Mouse (Mus musculus) thymus, postnatal 4 days (tissue): Measurements from ENCODE around the gene Stk39.
"Not testable (repeated sequence)": the region's sequence is repeated elsewhere in the genome, so short reads cannot be mapped to it uniquely, and the experiment has no call there.

Experiments
- DNase-seq: peaks from one replicate; pipeline ENCODE4 v3.0.0; 2021

Stk39 gene

DNA sequence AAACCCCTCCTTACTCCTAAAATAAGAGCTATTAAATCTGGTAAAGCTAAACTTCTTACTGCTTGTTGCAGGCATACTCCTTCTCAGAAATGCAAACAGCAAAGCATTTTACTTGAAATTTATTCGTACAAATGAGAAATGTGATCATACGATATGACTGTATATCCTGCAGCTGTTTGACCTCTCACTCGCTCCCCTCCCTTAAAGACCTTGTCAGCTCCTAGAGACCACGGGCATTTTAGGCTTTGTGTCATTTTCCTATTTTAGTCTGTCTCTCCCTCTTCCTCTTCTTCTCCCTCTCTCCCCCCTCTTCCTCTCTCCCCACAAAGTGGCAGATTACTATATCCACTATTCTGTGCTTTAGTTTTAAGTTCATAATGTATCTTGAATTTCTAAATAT lies 200.8 kb downstream of the Stk39 start:
- DNase-seq = no peak

- DNase-seq = no peak
Observed at GRCm38 (mm10) chr2:68270836-68271235, 201.2 kb downstream of the Stk39 start.

GRCm38 (mm10) chr2:68269646-68270045 lies 202.4 kb downstream of the Stk39 start:
- DNase-seq = no peak

DNA sequence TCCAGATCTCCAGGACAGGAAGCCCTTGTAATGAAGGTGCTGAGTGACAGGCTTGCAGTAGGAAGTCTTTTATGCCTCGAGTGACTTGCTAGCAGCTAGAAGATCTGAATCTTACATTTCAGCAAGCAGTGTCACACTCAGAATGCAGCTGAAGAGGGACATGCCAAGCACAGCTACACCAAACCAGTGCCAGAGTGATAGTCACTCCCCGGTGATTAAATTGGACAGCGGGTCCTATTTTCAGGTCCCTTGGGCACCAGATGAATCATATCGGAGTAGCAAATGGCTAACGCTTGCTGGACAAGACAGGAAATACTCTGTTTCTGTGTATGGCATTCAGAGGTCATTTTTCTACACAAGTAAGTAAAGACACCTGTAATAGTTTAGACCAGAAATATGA lies 207.2 kb downstream of the Stk39 start:
- DNase-seq = no peak

DNA sequence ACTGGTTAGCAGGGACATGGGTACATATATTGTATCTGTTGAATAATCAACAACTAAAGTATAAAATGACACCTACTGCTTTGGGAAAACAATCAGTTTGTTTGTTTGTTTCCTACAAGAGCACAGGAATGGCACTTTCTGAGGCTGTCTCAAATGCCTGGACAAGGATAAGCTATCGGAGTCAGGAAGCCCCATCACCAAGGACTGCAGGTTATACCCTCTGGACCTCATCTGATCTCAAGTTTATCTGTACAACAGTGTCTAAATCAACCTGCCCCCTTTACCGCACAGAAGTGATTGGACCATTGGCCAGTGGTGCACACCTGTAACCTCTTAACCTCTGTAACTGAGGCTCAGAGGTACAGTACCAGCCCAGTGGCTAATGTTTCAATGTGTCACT lies 211.2 kb downstream of the Stk39 start:
- DNase-seq = no peak

- DNase-seq = no peak
Observed at GRCm38 (mm10) chr2:68257571-68257970, 214.5 kb downstream of the Stk39 start.

DNA sequence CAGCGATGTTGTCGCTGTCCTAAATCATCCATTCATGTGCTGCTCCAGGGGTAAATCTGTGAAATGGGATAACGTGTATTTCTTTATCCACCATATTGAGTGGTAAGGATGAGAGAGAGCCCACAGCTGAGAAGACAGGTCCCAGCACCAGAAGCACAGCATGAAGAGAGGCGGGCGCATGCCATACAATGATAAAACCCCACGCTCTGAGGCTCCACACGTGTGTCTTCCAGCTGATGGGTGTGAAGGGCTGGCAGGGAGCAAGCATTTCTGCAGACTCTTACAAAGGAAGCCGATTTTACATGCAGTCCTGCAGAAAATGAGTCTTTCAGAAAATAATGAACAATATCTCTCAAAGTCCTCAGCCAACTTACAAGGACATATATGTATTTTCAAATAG lies 215.6 kb downstream of the Stk39 start:
- DNase-seq = no peak

GRCm38 (mm10) chr2:68254756-68255155 lies 217.3 kb downstream of the Stk39 start:
- no peak for DNase-seq

GRCm38 (mm10) chr2:68253222-68253621 lies 218.8 kb downstream of the Stk39 start:
- no peak for DNase-seq

GRCm38 (mm10) chr2:68252048-68252758 lies 219.9 kb downstream of the Stk39 start:
- no peak for DNase-seq

- DNase-seq = no peak
Observed at GRCm38 (mm10) chr2:68250897-68251296, 221.2 kb downstream of the Stk39 start.

GRCm38 (mm10) chr2:68249855-68250424 lies 222.1 kb downstream of the Stk39 start:
- no peak for DNase-seq

GRCm38 (mm10) chr2:68246284-68246683 lies 225.8 kb downstream of the Stk39 start:
- no peak for DNase-seq

GRCm38 (mm10) chr2:68244556-68244955 lies 227.5 kb downstream of the Stk39 start:
- no peak for DNase-seq

- no peak for DNase-seq
Observed at GRCm38 (mm10) chr2:68243879-68244553, 228.1 kb downstream of the Stk39 start.

GRCm38 (mm10) chr2:68243273-68243672 lies 228.8 kb downstream of the Stk39 start:
- DNase-seq = peak; percentile 24

- DNase-seq = no peak
Observed at GRCm38 (mm10) chr2:68242069-68242468, 230.0 kb downstream of the Stk39 start.

DNA sequence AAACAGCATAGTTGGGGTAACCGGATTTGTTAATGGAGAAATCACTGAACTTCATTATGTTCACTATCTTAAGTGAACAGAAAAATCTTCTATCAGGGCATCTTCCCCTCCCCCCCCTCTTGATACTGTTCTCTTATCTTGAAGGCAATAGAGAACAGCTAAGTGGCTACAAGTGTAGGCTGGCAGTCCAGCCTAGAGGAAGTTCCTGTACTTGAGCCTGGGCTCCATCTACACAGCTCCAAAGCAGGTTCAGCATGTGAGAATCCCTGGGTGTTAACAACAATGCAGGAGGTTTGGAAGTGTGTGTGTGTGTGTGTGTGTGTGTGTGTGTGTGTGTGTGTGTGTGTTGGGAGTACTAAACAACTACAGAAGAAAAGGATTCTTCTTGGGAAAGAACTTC lies 230.4 kb downstream of the Stk39 start:
- DNase-seq = no peak

DNA sequence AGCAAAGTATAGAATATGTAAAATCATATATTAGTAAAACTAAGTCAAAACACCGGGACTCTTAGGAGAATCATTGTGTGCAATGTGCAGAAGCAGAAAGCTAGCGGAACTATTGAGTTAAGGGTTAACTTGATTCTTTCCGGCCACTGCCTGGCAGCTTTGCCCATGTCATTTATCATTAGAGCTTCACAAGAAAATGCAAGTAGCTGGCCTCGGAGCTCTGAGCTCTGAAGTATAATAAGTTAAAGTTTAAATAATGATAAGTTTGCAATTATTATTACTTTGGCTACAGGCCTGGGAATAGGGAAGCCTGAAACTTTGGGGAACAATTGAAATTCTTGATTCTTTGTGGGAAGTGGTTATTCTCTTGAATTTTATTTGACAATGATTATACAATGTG lies 232.7 kb downstream of the Stk39 start:
- not testable (repeated sequence) for DNase-seq

- no peak for DNase-seq
Observed at GRCm38 (mm10) chr2:68232929-68233328, 239.1 kb downstream of the Stk39 start.

GRCm38 (mm10) chr2:68229872-68230271 lies 242.2 kb downstream of the Stk39 start:
- DNase-seq = no peak

- DNase-seq = no peak
Observed at GRCm38 (mm10) chr2:68229081-68229480, 243.0 kb downstream of the Stk39 start.

- no peak for DNase-seq
Observed at GRCm38 (mm10) chr2:68222227-68222873, 249.7 kb downstream of the Stk39 start.

DNA sequence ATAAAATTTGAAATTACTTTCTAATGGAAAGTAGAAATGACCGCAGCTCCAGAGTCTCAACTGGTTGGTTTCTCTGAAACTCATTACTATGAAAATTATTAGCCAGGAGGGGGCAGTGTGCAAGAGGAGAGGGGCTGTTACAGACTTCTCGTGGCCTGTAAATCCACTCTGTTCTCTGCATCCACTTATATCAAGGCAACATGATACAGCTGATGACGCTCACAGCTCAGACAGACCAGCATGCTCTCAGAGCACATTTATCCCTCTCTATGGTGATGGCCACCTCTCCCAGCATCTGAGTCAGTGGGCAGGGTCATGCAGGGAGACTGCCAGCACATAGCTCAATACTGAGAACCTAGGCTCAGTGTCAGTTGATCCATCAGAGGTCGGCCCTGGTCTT lies 250.8 kb downstream of the Stk39 start:
- DNase-seq = no peak
